Mouse (Mus musculus): ENCODE measurements at regions not wholly inside any gene's neighbourhood (a gene's known extent, or its start where the extent isn't known, plus 50 kb on each side); places are given as distances from the start of the nearest gene placed in this dataset.

- Histone ChIP-seq H3K9ac (ENCODE audit: low read depth, low read length, severe bottlenecking) (no peak overlapping the region), H3K4me2 (replicated peaks; ENCODE audit: low read depth, low read length, severe bottlenecking) (no peak overlapping the region), H3K36me3 (ENCODE audit: control insufficient read depth, insufficient read depth, low read length) (no peaks in the 10 kb centered on the region), H3K4me1 (ENCODE audit: control insufficient read depth, insufficient read depth, low read length) (peaks cover 10% of the 10 kb centered on the region), H3K4me3 (replicated peaks; ENCODE audit: low read length) (no peak overlapping the region), H3K27me3 (ENCODE audit: control insufficient read depth, insufficient read depth, low read length) (no peaks in the 10 kb centered on the region), H3K27ac (replicated peaks; ENCODE audit: low read depth, low read length) (no peak overlapping the region), H3K9me3 (ENCODE audit: control insufficient read depth, low read length) (no peaks in the 10 kb centered on the region)
- ATAC-seq (ENCODE audit: low FRiP score, low read depth) (no peak), DNase-seq (ENCODE audit: low spot score) (peak; percentile 10)
- no peak for TF ChIP-seq POLR2A (IDR thresholded peaks at IDR 0.05; ENCODE audit: borderline replicate concordance, extremely low read depth, insufficient read depth, insufficient read length)
- 40% methylated on average over 2 of the region's 2 CpGs for WGBS
These were observed 205.2 kb upstream of the A1bg start for GRCm38 (mm10) chr15:61127971-61128370.

DNA sequence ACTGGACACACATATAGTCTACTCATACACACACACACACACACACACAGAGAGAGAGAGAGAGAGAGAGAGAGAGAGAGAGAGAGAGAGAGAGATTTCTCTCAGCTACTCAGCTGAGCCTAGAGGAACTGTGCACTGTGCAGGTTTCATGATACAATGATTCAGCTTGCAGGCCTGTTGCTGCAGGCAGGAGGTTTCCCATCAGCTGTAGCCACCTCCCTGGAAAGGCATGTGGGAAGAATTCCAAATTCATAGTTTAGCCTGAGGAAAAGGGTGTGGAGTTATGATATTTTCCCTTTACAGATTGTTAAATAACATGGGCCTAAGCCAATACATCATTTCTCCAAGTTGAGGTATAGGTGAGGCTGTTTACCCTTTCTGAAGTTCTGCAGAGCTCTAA is 204.3 kb upstream of the A1bg start:
- Histone ChIP-seq H3K27ac (replicated peaks; ENCODE audit: low read depth, low read length) (no peak overlapping the region), H3K4me1 (ENCODE audit: control insufficient read depth, insufficient read depth, low read length) (peaks cover 10% of the 10 kb centered on the region), H3K4me2 (replicated peaks; ENCODE audit: low read depth, low read length, severe bottlenecking) (no peak overlapping the region), H3K9me3 (ENCODE audit: control insufficient read depth, low read length) (no peaks in the 10 kb centered on the region), H3K4me3 (replicated peaks; ENCODE audit: low read length) (no peak overlapping the region), H3K9ac (ENCODE audit: low read depth, low read length, severe bottlenecking) (no peak overlapping the region), H3K27me3 (ENCODE audit: control insufficient read depth, insufficient read depth, low read length) (no peaks in the 10 kb centered on the region), H3K36me3 (ENCODE audit: control insufficient read depth, insufficient read depth, low read length) (no peaks in the 10 kb centered on the region)
- no peak for TF ChIP-seq POLR2A (IDR thresholded peaks at IDR 0.05; ENCODE audit: borderline replicate concordance, extremely low read depth, insufficient read depth, insufficient read length)
- DNase-seq (ENCODE audit: low spot score) (peak; percentile 52), ATAC-seq (ENCODE audit: low FRiP score, low read depth) (no peak)

- TF ChIP-seq POLR2A (IDR thresholded peaks at IDR 0.05; ENCODE audit: borderline replicate concordance, extremely low read depth, insufficient read depth, insufficient read length) = no peak
- no peak for DNase-seq (ENCODE audit: low spot score)
- ATAC-seq (ENCODE audit: low FRiP score, low read depth) = no peak
- 26% methylated on average over 1 of the region's 1 CpGs for WGBS
- H3K27me3 ChIP-seq (ENCODE audit: control insufficient read depth, insufficient read depth, low read length) = no peaks in the 10 kb centered on the region
- no peaks in the 10 kb centered on the region for H3K4me1 ChIP-seq (ENCODE audit: control insufficient read depth, insufficient read depth, low read length)
- no peak overlapping the region for H3K9ac ChIP-seq (ENCODE audit: low read depth, low read length, severe bottlenecking)
- no peaks in the 10 kb centered on the region for H3K36me3 ChIP-seq (ENCODE audit: control insufficient read depth, insufficient read depth, low read length)
- H3K4me2 ChIP-seq (replicated peaks; ENCODE audit: low read depth, low read length, severe bottlenecking) = no peak overlapping the region
- no peak overlapping the region for H3K27ac ChIP-seq (replicated peaks; ENCODE audit: low read depth, low read length)
- H3K4me3 ChIP-seq (replicated peaks; ENCODE audit: low read length) = no peak overlapping the region
- H3K9me3 ChIP-seq (ENCODE audit: control insufficient read depth, low read length) = no peaks in the 10 kb centered on the region
These were observed 194.1 kb upstream of the A1bg start for GRCm38 (mm10) chr15:61116912-61117311.

- DNase-seq (ENCODE audit: low spot score) (peak; percentile 63), ATAC-seq (ENCODE audit: low FRiP score, low read depth) (peak; percentile 51; the same call in 1 of the 2 replicates)
These were observed 186.8 kb upstream of the A1bg start for GRCm38 (mm10) chr15:61109429-61110128.

DNA sequence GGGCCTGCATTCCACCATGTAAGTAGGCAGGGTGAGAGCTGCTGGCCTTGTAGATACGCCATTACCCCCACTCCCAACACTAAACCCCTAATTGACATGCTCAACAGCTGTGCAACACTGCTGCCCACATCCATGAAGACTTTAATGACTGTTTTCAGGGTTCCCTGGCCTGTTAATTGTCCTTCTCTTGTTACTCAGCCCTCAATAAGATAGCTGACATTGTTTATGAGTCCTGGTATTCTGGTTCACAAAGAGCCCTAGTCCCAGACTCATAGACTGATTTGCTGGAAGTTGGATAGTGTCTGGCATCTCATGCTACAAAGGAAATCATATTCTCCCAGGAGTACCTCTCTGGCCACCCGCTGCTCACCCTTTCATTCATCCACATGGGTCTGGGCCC is 186.1 kb upstream of the A1bg start:
- TF ChIP-seq POLR2A (IDR thresholded peaks at IDR 0.05; ENCODE audit: borderline replicate concordance, extremely low read depth, insufficient read depth, insufficient read length) = no peak
- Histone ChIP-seq H3K27ac (replicated peaks; ENCODE audit: low read depth, low read length) (peak overlapping the region; percentile 55; the same call in 1 of the 2 replicates), H3K4me2 (replicated peaks; ENCODE audit: low read depth, low read length, severe bottlenecking) (no peak overlapping the region), H3K9me3 (ENCODE audit: control insufficient read depth, low read length) (no peaks in the 10 kb centered on the region), H3K4me1 (ENCODE audit: control insufficient read depth, insufficient read depth, low read length) (0 out of 2 replicates have a peak, but pooled peaks cover 4% of the 10 kb centered on the region), H3K27me3 (ENCODE audit: control insufficient read depth, insufficient read depth, low read length) (no peaks in the 10 kb centered on the region), H3K4me3 (replicated peaks; ENCODE audit: low read length) (no peak overlapping the region), H3K36me3 (ENCODE audit: control insufficient read depth, insufficient read depth, low read length) (no peaks in the 10 kb centered on the region), H3K9ac (ENCODE audit: low read depth, low read length, severe bottlenecking) (no peak overlapping the region)
- 22% methylated on average over 2 of the region's 2 CpGs for WGBS
- peak; percentile 77; the same call in 1 of the 2 replicates for ATAC-seq (ENCODE audit: low FRiP score, low read depth)
- DNase-seq (ENCODE audit: low spot score) = peak; percentile 38

More at GRCm38 (mm10) chr15:61109429-61110128, 186.8 kb upstream of the A1bg start:
- no peak for TF ChIP-seq POLR2A (IDR thresholded peaks at IDR 0.05; ENCODE audit: borderline replicate concordance, extremely low read depth, insufficient read depth, insufficient read length)
- H3K27me3 ChIP-seq (ENCODE audit: control insufficient read depth, insufficient read depth, low read length) = no peaks in the 10 kb centered on the region
- no peak overlapping the region for H3K9ac ChIP-seq (ENCODE audit: low read depth, low read length, severe bottlenecking)
- H3K4me1 ChIP-seq (ENCODE audit: control insufficient read depth, insufficient read depth, low read length) = 0 out of 2 replicates have a peak, but pooled peaks cover 4% of the 10 kb centered on the region
- WGBS = 10% methylated on average over 4 of the region's 4 CpGs
- no peak overlapping the region for H3K27ac ChIP-seq (replicated peaks; ENCODE audit: low read depth, low read length)
- H3K4me2 ChIP-seq (replicated peaks; ENCODE audit: low read depth, low read length, severe bottlenecking) = no peak overlapping the region
- no peaks in the 10 kb centered on the region for H3K36me3 ChIP-seq (ENCODE audit: control insufficient read depth, insufficient read depth, low read length)
- no peaks in the 10 kb centered on the region for H3K9me3 ChIP-seq (ENCODE audit: control insufficient read depth, low read length)
- no peak overlapping the region for H3K4me3 ChIP-seq (replicated peaks; ENCODE audit: low read length)
